Mouse (Mus musculus) brain, embryonic 14.5 days (tissue): Measurements from ENCODE around the gene Tlr9.

Source experiments
- CTCF ChIP-seq: fragments of 200-500 bp; IDR thresholded peaks from 2 replicates; pipeline ENCODE4 v1.5.1; 2012; ENCODE audit warnings: inconsistent platforms, mild to moderate bottlenecking, moderate library complexity, borderline replicate concordance; ENCODE audit not compliant: insufficient read depth, insufficient read length; ENCODE audit errors: extremely low read depth
- POLR2A ChIP-seq: fragments of 200-500 bp; IDR thresholded peaks from 2 replicates; pipeline ENCODE4 v1.6.1; 2012; ENCODE audit warnings: mild to moderate bottlenecking, inconsistent platforms, borderline replicate concordance; ENCODE audit not compliant: poor library complexity, insufficient read depth, insufficient read length, severe bottlenecking; ENCODE audit errors: extremely low read depth

GRCm38 (mm10) chr9:106220894-106221523 lies 1.4 kb upstream of the Tlr9 start:
- TF ChIP-seq POLR2A (no peak), CTCF (no peak)
